Mouse (Mus musculus) heart, postnatal 0 days (tissue): Measurements from ENCODE around the gene Nap1l4.

Experiments used
- CTCF ChIP-seq: IDR thresholded peaks from 2 replicates; pipeline ENCODE4 v1.5.1; 2016; ENCODE audit warnings: antibody characterized with exemption, control low read depth, low read depth
- EP300 ChIP-seq: IDR thresholded peaks from 2 replicates; pipeline ENCODE4 v1.6.1; 2016; ENCODE audit warnings: antibody characterized with exemption, low read depth

DNA sequence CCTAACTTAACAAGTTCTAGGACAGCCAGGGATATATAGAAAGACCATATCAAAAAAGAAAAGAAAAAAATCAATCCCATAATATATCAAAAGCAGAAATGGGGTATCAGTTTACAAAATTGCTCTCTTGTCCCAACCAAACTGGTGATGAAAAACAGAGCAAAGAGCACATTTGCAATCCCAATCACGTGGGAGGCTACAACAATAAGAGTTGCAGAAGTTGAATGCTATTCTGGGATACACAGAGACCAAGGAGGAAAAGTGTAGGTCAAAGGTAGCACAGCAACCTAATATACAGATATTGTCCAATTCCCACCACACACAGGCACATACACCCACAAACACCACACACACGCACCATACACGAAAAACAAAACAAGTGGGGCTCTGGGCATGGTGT is 12.7 kb downstream of the Nap1l4 start:
- TF ChIP-seq CTCF (no peak), EP300 (no peak)
